Mouse (Mus musculus) splenic B cell, adult 2 months (primary cell): ENCODE measurements around the gene Phldb3.

Source experiments
- DNase-seq: peaks from one replicate; pipeline ENCODE4 v3.0.0-alpha.2; 2011; ENCODE audit warnings: low read depth, low spot score
- H3K27me3 ChIP-seq: 2 replicates; pipeline ENCODE4 v1.6.1; 2012; ENCODE audit warnings: mild to moderate bottlenecking, low read length, moderate library complexity, mixed read lengths; ENCODE audit not compliant: control insufficient read depth, poor library complexity, insufficient read depth, severe bottlenecking
- H3K36me3 ChIP-seq: 2 replicates; pipeline ENCODE4 v1.6.1; 2012; ENCODE audit warnings: mild to moderate bottlenecking, low read length, moderate library complexity, mixed read lengths; ENCODE audit not compliant: control insufficient read depth, poor library complexity, insufficient read depth, severe bottlenecking

Phldb3 gene

DNA sequence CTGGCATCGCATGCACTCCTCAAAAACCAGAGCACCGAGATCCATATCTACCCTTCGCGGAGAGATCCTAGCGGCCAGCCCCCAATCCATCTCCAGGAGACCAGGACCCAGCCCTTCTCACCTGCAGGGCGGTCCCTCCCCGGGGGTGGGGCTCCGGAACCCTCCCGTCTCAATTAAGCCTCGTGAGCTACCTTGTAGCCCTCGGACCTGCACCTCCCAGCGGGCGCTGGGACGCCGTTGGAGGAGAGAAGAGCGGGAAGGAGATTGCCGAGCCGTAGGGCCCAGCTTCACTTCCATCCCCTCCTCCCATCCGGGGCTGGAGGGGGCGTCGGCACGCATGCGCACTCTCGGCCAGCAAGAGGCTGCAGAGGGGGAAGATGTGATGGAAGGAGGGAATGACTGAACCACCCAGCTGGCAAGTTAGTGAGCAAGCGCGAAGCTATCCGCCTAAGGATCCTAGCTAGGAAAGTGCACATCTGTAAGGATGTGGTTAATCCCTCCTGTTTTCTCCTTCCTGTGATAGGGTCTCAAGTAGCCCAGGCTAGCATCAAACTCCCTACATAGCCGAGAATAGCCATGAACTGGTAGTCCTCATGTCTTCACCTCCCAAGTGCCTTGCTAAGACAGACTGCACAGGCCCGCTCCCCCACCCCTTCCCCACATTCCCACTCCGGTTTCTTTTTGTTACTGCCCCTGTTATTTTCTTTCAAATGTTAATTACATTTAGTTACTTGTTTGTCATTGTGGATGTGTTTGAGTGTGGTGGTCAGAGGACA lies 23.0 kb upstream of the Phldb3 start, which contains the start of the genes Ethe1 and Zfp575:
Gene Ethe1 (plus strand): TSS at position 214 of the 776 bp plus-strand sequence.
Gene Zfp575 (minus strand): TSS at position 312 of the 776 bp plus-strand sequence.
- Histone ChIP-seq H3K36me3 (no peaks in the 10 kb centered on the region), H3K27me3 (no peaks in the 10 kb centered on the region)
- peak; percentile 41 for DNase-seq

DNA sequence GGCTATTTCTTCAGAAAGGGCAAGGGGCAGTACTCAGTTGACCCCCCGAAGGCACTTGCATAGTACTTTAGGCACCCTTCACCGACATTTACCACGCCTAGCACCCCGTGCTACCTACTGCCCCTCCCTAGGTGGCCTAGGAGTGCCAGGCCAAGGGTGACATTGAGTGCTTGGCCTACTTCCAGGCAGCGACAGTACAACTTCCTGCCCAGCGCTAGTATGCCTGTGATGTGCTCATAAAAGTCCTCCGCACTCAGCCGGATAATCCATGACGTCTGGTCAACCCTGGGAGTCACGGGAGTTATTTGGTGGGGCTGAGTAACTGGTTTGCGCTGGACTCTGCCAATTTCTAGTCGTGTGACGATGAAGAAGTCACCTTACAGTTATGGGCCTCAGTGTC lies 22.2 kb upstream of the Phldb3 start:
- no peaks in the 10 kb centered on the region for H3K36me3 ChIP-seq
- no peaks in the 10 kb centered on the region for H3K27me3 ChIP-seq
- peak; percentile 34 for DNase-seq

DNA sequence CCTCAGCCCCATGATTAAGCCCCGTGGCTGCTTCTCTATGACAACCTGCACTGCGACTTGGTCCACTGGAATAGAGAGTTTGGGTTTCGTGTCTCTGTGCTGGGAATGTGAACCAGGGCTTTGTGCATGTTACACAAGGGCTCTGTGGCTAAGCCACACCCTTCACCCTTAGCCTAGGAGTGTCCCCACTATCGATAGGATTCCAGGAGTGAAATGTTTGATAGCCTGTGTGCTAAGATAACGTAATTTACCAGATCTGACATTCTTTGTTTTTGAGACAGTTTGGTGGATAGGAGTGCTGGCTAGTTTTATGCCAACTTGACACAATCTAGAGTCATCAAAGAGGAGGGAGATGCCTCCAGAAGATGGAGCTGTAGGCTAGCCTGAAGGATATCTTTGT lies 18.8 kb upstream of the Phldb3 start:
- Histone ChIP-seq H3K27me3 (no peaks in the 10 kb centered on the region), H3K36me3 (no peaks in the 10 kb centered on the region)

GRCm38 (mm10) chr7:24592163-24592562 lies 18.4 kb upstream of the Phldb3 start:
- Histone ChIP-seq H3K36me3 (no peaks in the 10 kb centered on the region), H3K27me3 (no peaks in the 10 kb centered on the region)
- no peak for DNase-seq

More for the DNA sequence above, 18.8 kb upstream of the Phldb3 start:
- DNase-seq: no peak

GRCm38 (mm10) chr7:24592781-24593180 lies 17.8 kb upstream of the Phldb3 start:
- no peaks in the 10 kb centered on the region for H3K27me3 ChIP-seq
- no peaks in the 10 kb centered on the region for H3K36me3 ChIP-seq
- no peak for DNase-seq

- Histone ChIP-seq H3K27me3 (no peaks in the 10 kb centered on the region), H3K36me3 (no peaks in the 10 kb centered on the region)
- peak; percentile 74 for DNase-seq
Measured at GRCm38 (mm10) chr7:24593621-24594308, 16.8 kb upstream of the Phldb3 start.

DNA sequence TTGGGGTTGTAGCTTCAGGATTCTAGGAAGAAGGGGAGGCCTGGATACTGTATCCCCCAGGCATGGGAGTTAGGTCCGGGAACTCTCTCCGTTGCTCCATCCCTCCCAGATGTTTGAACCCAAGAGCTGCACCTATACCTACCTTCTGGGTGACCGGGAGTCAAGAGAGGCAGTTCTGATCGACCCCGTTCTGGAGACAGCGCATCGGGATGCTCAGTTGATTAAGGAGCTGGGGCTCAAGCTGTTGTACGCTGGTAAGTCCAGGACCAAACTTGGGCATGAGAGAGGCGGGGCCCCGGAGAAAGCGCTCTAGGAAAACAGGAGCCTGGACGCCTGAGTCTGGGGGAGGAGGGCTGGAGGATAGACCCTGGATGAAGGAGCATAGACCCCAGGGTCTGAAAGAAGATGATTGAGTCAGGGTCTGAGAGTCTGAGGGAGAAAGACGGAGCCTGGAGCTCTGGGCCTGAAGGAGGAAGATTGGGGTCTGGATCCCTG lies 16.2 kb upstream of the Phldb3 start:
- no peaks in the 10 kb centered on the region for H3K27me3 ChIP-seq
- no peaks in the 10 kb centered on the region; the same call in 1 of the 2 replicates for H3K36me3 ChIP-seq
- no peak for DNase-seq

DNA sequence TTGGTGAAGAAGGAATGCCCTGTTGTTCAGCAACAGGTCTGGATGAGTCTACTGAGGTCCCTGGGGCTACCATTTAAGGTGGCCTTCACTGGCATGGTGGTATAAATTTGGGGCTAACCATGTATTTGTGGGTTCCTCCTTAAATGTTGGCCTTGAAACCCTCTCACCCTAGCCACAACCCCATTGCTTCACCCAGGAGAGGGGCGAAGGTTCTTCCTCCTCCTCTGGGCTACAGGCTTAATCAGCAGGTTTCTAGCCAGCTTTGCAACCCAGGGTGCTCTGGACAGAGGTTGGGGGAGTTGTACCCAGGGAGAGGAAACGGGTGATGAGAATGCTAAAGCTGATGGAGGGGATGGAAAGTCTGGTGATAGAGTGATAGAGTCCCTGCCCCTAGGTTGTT lies 15.1 kb upstream of the Phldb3 start:
- no peaks in the 10 kb centered on the region for H3K27me3 ChIP-seq
- DNase-seq: no peak
- H3K36me3 ChIP-seq: no peaks in the 10 kb centered on the region; the same call in 1 of the 2 replicates

GRCm38 (mm10) chr7:24598121-24598520 lies 12.4 kb upstream of the Phldb3 start:
- DNase-seq: no peak
- Histone ChIP-seq H3K36me3 (no peaks in the 10 kb centered on the region; the same call in 1 of the 2 replicates), H3K27me3 (no peaks in the 10 kb centered on the region)

DNA sequence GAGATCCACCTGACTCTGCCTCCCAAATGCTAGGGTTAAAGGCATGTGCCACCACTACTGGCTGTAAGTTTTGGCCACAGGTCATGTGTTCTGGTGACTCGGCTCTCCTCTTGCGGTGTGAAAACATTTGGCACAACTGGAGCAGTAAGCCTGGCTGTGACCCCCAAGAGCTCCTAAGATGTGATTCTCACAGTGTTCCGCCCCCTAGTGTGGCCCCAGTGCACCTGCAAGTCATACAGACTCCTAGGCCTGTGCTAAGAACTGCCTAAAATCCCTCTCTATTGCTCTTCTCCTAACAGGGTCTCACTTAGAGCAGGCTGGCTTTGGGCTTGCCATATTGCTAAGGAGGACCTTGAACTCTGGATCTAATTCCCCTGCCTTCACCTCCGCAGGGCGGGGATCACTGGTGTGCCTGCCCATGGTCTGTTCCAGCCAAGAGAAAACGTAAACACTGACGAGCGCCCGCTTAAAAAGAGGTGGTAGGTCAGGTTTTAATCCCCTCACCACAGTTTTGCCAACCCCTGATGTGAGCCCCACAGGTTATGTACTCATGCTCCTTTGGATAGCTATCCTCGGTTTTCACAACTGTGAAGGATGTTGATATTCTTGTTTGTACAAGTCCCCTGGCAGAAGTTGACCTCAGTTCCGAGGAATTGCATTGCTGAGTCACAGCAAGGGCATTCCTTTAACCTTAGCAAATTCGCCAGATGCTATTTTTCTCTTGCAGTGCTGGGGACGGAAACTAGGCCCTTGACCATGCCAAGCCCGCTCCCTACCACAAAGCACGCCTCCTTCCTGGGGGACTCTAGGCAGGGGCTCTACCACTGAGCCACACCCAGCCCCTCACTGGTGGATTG lies 11.1 kb upstream of the Phldb3 start:
- no peaks in the 10 kb centered on the region; the same call in 1 of the 2 replicates for H3K36me3 ChIP-seq
- peak; percentile 45 for DNase-seq
- no peaks in the 10 kb centered on the region for H3K27me3 ChIP-seq

- peak; percentile 96 for DNase-seq
- Histone ChIP-seq H3K27me3 (no peaks in the 10 kb centered on the region), H3K36me3 (no peaks in the 10 kb centered on the region; the same call in 1 of the 2 replicates)
Measured at GRCm38 (mm10) chr7:24600941-24601597, 9.5 kb upstream of the Phldb3 start.

DNA sequence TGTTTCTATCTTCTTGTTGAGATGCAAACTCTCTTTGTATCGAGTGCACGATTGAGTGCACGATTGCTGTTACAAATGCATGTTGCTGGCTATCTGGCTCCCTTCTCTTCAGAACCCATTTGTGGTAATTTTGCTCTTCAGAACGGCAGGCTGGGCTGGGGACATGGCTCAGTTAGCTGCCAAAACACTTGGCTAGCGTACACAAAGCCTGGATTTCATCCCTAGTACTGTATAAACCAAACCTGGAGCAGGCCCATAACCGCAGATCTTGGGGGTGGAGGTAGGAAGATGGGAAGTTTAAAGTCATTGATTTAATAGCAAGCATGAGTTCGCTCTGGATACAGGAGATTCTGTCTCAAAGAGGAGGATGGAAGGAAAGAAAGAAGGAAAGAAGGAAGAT lies 5.0 kb upstream of the Phldb3 start:
- no peak for DNase-seq
- Histone ChIP-seq H3K36me3 (no peaks in the 10 kb centered on the region), H3K27me3 (no peaks in the 10 kb centered on the region)

GRCm38 (mm10) chr7:24606046-24606445 lies 4.5 kb upstream of the Phldb3 start:
- DNase-seq: no peak
- no peaks in the 10 kb centered on the region for H3K36me3 ChIP-seq

GRCm38 (mm10) chr7:24608017-24608416 lies 2.5 kb upstream of the Phldb3 start:
- H3K27me3 ChIP-seq: no peaks in the 10 kb centered on the region
- no peaks in the 10 kb centered on the region for H3K36me3 ChIP-seq
- peak; percentile 93 for DNase-seq

More at GRCm38 (mm10) chr7:24606046-24606445, 4.5 kb upstream of the Phldb3 start:
- H3K27me3 ChIP-seq: no peaks in the 10 kb centered on the region
